Mouse (Mus musculus): Measurements from ENCODE around the gene Olfr958.

DNA sequence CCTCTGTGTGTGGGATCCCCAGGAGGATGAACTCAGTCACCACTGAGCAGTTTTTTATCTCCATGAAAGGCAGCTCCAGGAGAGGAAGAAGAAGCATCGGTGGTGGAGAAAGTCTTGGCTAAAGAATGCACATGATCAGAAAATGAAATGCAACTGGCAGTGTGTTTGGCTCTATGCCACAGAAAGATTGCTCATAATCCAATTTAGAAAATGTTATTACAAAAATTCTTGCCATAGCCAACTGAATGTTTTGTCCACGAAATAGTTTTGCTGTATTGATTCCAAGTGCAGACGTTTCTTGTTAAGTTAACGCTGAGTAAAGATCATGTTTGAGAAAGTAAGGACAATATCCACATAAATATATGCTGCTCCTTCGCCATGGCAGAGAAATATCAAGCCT lies 3.0 kb downstream of the Olfr958 start:
- TF ChIP-seq GATA1 (IDR thresholded peaks at IDR 0.05; ENCODE audit: borderline replicate concordance, low read length), result no peak
- TF ChIP-seq FLI1 (IDR thresholded peaks at IDR 0.05; ENCODE audit: low read length), result no peak
